Mouse (Mus musculus) mesoderm, embryonic 11.5 days (tissue): Measurements from ENCODE around the gene Gm10800.
"Not testable (repeated sequence)": the region's sequence is repeated elsewhere in the genome, so short reads cannot be mapped to it uniquely, and the experiment has no call there.

Experiments
- DNase-seq: peaks from one replicate; pipeline ENCODE4 v3.0.0-alpha.2; 2012; ENCODE audit warnings: low read depth, low spot score

The Gm10800 gene

GRCm38 (mm10) chr2:98667201-98667600, at the start of gene Gm10800:
Gm10800 (minus strand) TSS chr2:98667301.
- DNase-seq, result not testable (repeated sequence)

GRCm38 (mm10) chr2:98697533-98697932, 30.4 kb upstream of the Gm10800 start:
- no peak for DNase-seq

- DNase-seq, result not testable (repeated sequence)
Observed at GRCm38 (mm10) chr2:98661937-98662336, 5.2 kb downstream of the Gm10800 start, which contains the start of gene Gm10801. Gm10801 (plus strand) TSS chr2:98662237.
